Mouse (Mus musculus) midbrain, postnatal 0 days (tissue): Measurements from ENCODE around the gene Iars. TPM values are rescaled to one million over a fixed set of nuclear protein-coding genes. Genes with fewer than 3 reads are reported as not detected.
"Not testable (repeated sequence)": the region's sequence is repeated elsewhere in the genome, so short reads cannot be mapped to it uniquely, and the experiment has no call there.

Experiments used
- ATAC-seq: fragments of 200-750 bp; cut with Nextera tagmentation; 2 replicates; pipeline ENCODE4 v1.8.0; 2017; ENCODE audit warnings: moderate number of reproducible peaks, mild to moderate bottlenecking, moderate TSS enrichment, moderate library complexity; ENCODE audit not compliant: low FRiP score
- DNase-seq: peaks from one replicate; pipeline ENCODE4 v3.0.0-alpha.2; 2015; ENCODE audit warnings: low spot score
- H3K27ac ChIP-seq: fragments of 300-500 bp; sonication (generic); 2 replicates; pipeline ENCODE4 v1.5.1; 2014; ENCODE audit warnings: low read depth, mild to moderate bottlenecking, low read length, mixed read lengths
- H3K27me3 ChIP-seq: fragments of 300-500 bp; sonication (generic); 2 replicates; pipeline ENCODE4 v1.6.1; 2014; ENCODE audit warnings: low read length, control low read depth, mixed read lengths; ENCODE audit not compliant: insufficient read depth
- H3K36me3 ChIP-seq: fragments of 300-500 bp; sonication (generic); 2 replicates; pipeline ENCODE4 v1.6.1; 2014; ENCODE audit warnings: low read length, control low read depth, mixed read lengths; ENCODE audit not compliant: insufficient read depth
- H3K4me1 ChIP-seq: fragments of 300-500 bp; sonication (generic); 2 replicates; pipeline ENCODE4 v1.6.1; 2014; ENCODE audit warnings: mild to moderate bottlenecking, control low read depth, antibody characterized with exemption, low read length, mixed read lengths; ENCODE audit not compliant: insufficient read depth
- H3K4me2 ChIP-seq: fragments of 300-500 bp; sonication (generic); 2 replicates; pipeline ENCODE4 v1.6.1; 2014; ENCODE audit warnings: low read depth, mild to moderate bottlenecking, low read length, mixed read lengths; ENCODE audit not compliant: poor library complexity, severe bottlenecking
- H3K4me3 ChIP-seq: fragments of 300-500 bp; sonication (generic); 2 replicates; pipeline ENCODE4 v1.5.1; 2014; ENCODE audit warnings: low read depth, mild to moderate bottlenecking, low read length, moderate library complexity
- H3K9ac ChIP-seq: fragments of 300-500 bp; sonication (generic); replicated peaks from 2 replicates; pipeline ENCODE4 v1.6.1; 2014; ENCODE audit warnings: mild to moderate bottlenecking, low read length, moderate library complexity, mixed read lengths; ENCODE audit not compliant: poor library complexity, severe bottlenecking
- H3K9me3 ChIP-seq: fragments of 300-500 bp; sonication (generic); 2 replicates; pipeline ENCODE4 v1.6.1; 2016; ENCODE audit warnings: low read length, control low read depth
- CTCF ChIP-seq: IDR thresholded peaks from 2 replicates; pipeline ENCODE4 v1.5.1; 2016; ENCODE audit warnings: antibody characterized with exemption, mild to moderate bottlenecking
- polyA plus RNA-seq: library from polyadenylated mRNA; unstranded; fragments of >200 nt; fragmentation: Nextera tagmentation; extraction: Ambion mirVana; gene quantifications from 2 replicates; pipeline ENCODE4 v1.2.1, GENCODE M21; 2015
- total RNA-seq: library from RNA; depleted of rRNA; stranded (reverse); fragments of >200 nt; gene quantifications from 2 replicates; pipeline ENCODE4 v1.2.3, GENCODE M21; 2014; rRNA removed

Iars gene
- total and polyA plus RNA-seq, 2 experiments from 2014 or later, result 19.8 to 33.4 TPM

DNA sequence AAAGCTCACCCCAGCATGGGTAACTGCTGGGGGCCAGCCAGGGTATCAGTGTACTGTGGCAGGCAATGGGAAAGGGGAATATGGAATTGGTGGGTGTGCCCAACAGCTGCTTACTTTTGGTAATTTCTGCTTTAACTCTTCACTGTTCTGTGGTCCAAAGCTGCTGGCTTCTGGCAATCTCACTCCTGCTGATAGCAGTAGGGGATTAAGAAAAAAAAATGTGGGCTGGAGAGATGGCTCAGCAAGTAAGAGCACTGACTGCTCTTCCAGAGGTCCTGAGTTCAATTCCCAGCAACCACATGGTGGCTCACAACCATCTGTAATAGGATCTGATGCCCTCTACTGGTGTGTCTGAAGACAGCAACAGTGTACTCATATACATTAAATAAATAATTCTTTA lies 89.6 kb downstream of the Iars start:
- not testable (repeated sequence) for H3K9ac ChIP-seq, H3K4me1 ChIP-seq, H3K27me3 ChIP-seq, H3K36me3 ChIP-seq, H3K9me3 ChIP-seq, H3K4me2 ChIP-seq, ATAC-seq, DNase-seq, H3K4me3 ChIP-seq, H3K27ac ChIP-seq
- TF ChIP-seq CTCF, result 0 out of 2 replicates have a peak, but pooled peaks have one; percentile 7

Other genes with a start within 250 kb of the Iars start
- 0.14 and 0.38 TPM in 2 replicates for gene Tes3-ps, start 188.8 kb upstream of the Iars start, total RNA-seq
- gene Tes3-ps, start 188.8 kb upstream of the Iars start, polyA plus RNA-seq, result 0.34 and 0.70 TPM in 2 replicates
- gene Ecm2, start 177.3 kb upstream of the Iars start, total RNA-seq, result 2.4 and 2.7 TPM in 2 replicates
- gene Ecm2, start 177.3 kb upstream of the Iars start, polyA plus RNA-seq, result 1.3 and 1.4 TPM in 2 replicates
- 0.71 and 1.6 TPM in 2 replicates for gene Aspn, start 137.7 kb upstream of the Iars start, total RNA-seq
- 0.74 and 0.80 TPM in 2 replicates for gene Aspn, start 137.7 kb upstream of the Iars start, polyA plus RNA-seq
- 0.61 and 1.1 TPM in 2 replicates for gene Omd, start 99.6 kb upstream of the Iars start, total RNA-seq
- 1.1 and 1.6 TPM in 2 replicates for gene Omd, start 99.6 kb upstream of the Iars start, polyA plus RNA-seq
- 19.7 and 20.7 TPM in 2 replicates for gene Ogn, start 74.1 kb upstream of the Iars start, total RNA-seq
- 13.8 and 15.5 TPM in 2 replicates for gene Ogn, start 74.1 kb upstream of the Iars start, polyA plus RNA-seq
- gene Cenpp, start 29.3 kb upstream of the Iars start, total RNA-seq, result 1.3 and 9.3 TPM in 2 replicates
- 6.9 and 7.1 TPM in 2 replicates for gene Cenpp, start 29.3 kb upstream of the Iars start, polyA plus RNA-seq
- 9.2 and 12.0 TPM in 2 replicates for gene Nol8, start 29.0 kb upstream of the Iars start, total RNA-seq
- 10.8 TPM in 2 replicates for gene Nol8, start 29.0 kb upstream of the Iars start, polyA plus RNA-seq
- not detected in 2 replicates for gene Gm30302, start 116.9 kb downstream of the Iars start, total RNA-seq
- gene Gm30302, start 116.9 kb downstream of the Iars start, polyA plus RNA-seq, result not detected in 2 replicates